Mouse (Mus musculus) spleen, adult 18-20 months (tissue): ENCODE data around the gene Chchd1.

ENCODE experiments used
- DNase-seq, 2 experiments: peaks; one replicate each; pipeline ENCODE4 v3.0.0; 2022; ENCODE audit warnings: mixed read lengths in 2 of 2

The Chchd1 gene

DNA sequence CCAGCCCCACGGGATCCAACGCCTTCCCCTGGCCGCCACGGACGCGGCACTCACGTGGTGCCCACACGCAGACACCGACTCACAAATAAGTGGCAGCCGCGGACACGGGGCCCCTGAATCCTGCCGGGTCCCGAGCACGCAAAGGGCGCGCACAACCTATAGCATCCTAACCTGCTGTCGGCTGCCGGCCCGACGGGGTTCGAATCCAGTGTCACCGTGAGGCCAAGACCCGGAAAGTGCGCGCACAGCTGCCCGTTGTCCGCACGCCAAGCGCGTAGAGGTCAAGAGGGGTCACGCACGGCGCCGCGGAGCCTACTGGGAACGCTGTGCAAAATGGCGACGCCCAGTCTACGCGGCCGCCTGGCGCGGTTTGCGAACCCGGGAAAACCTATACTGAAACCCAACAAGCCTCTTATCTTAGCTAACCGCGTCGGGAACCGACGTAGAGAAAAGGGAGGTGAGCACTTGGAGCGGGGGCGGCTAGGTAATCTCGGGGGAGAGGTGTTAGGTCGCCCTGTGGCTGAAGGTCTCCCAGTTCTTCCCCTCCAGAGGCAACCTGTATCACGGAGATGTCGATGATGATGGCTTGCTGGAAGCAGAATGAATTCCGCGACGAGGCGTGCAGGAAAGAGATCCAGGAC, at the start of gene Chchd1:
TSS of gene Chchd1 (plus strand) at position 266 of the 641 bp plus-strand sequence.
- peak; percentile 74 to 87 for DNase-seq

DNA sequence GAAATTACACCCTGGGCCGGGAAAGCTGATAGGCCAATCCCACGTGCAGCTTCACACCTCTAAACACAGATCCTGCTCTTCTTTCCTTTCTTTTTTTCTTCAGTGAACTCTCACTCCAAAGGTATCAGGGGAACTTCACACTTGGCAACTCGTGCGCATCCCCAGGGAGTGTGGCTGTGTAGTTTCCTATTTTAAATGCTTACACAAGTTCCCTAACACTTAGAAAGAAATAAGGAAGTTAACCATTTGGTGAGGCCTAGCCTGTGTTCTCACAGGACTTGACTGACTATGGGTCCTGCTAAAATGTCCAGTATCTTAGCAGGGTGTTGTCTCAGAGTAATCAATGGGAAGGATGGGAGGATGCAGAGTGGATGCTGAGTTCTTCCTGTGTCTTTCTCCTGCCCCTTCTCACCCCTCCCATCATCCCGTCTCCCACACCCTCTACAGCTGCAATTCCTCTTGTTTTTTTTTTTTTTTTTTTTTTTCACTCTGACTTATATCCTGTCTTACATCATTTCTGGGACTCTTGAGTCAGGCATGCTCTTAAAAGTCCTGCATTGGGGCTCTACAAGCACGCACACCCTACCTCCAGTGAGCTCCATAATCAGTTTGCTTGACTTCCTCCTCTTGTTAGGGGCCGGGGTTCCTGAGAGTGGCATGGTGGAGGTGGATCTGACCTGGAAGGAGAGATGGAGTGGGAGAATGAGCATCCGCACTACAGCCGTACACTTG, 48.0 kb upstream of the Chchd1 start:
- no peak for DNase-seq

DNA sequence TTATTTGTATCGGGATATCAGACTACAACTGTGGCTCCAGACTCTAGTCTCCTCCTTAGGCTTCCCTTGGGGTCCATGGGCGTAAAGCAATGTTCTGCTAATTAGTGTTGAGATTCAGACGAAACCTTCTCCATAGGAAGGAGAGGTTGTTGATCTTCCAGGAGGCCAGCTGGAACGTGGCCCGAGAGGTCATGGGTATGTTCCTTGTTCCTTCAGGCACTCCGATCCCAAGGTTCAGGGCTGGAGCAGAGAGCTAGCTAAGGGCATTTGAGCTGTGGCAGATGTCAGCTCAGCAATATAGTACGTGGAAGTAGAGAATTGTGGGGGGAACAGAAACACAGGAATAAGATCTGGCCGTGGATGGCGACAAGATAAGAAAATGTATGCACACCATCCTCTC, 47.1 kb upstream of the Chchd1 start:
- no peak for DNase-seq

DNA sequence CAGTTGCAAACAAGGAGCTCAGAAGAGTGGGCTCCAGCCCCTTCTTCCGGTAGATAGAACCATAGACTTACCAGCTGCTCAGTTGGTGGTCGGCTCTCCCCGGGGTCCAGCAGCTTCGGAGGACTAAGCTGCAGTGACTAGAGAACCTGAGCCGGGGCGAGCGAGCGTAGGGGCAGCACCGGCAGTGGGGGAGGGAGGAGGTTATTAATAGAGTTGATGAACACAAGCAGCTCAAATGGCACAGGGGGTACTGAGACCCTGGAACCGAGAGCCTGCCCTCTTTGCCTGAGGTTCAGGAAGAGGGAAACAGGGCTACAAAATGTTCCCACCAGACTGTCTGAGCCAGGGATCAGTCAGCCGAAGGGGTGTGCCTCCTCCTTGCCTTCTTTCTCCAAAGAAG, 46.4 kb upstream of the Chchd1 start, which contains the start of gene Myoz1:
TSS of gene Myoz1 (minus strand) at position 180 of the 400 bp plus-strand sequence.
- DNase-seq = no peak

DNA sequence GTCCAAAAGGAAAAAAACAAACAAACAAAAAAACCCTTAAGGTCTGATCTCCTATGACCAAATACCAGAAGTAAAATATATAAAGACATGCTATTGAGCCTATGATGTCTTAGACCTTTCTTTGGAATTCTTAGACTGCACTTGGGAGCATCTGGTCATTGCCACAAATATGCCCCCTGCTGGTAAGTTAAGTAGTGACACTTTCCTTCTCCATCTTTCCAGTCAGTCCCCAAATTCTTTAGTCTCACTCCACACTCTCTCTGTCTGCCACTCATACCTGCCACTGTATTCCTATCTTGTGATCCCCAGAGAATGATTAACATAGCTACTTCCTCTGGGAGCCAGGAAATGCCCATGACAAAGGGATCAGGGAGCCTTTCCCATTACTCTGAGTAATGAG, 44.5 kb upstream of the Chchd1 start:
- DNase-seq = no peak

DNA sequence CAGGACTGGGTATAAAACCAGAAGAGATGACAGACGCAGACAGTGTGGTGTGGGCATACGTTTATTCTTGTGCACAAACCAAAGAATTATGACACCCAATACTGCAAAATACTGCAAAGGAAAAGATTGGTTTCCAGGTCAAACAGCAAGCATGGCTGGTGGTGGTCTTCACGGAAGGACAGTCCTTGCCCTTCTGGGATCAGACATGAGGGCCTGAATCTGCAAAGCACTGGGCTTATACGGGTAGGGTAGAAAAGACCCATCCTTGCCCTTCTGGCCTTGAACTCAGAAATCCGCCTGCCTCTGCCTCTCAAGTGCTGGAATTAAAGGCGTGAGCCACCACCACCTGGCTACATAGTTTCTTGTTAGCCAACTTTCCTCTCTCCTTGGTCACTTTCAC, 43.9 kb upstream of the Chchd1 start:
- no peak for DNase-seq

DNA sequence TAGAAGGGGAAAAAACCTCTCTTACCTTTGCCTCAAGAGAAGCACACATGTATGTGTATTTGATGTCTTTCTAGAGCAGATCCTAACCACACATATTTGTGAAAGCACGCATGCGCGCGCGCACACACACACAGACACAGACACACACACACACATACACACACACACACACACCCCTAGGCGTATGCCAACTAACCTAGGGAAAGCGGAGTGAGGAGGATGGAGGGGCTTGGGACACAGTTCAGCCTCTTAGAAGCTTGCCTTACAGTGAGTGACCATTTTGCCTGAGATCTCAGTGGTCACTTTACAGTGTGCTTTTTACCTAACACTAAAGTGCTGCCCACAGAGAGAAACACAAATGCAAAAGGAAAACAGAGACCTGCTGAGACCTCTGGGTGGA, 43.1 kb upstream of the Chchd1 start:
- no peak for DNase-seq

DNA sequence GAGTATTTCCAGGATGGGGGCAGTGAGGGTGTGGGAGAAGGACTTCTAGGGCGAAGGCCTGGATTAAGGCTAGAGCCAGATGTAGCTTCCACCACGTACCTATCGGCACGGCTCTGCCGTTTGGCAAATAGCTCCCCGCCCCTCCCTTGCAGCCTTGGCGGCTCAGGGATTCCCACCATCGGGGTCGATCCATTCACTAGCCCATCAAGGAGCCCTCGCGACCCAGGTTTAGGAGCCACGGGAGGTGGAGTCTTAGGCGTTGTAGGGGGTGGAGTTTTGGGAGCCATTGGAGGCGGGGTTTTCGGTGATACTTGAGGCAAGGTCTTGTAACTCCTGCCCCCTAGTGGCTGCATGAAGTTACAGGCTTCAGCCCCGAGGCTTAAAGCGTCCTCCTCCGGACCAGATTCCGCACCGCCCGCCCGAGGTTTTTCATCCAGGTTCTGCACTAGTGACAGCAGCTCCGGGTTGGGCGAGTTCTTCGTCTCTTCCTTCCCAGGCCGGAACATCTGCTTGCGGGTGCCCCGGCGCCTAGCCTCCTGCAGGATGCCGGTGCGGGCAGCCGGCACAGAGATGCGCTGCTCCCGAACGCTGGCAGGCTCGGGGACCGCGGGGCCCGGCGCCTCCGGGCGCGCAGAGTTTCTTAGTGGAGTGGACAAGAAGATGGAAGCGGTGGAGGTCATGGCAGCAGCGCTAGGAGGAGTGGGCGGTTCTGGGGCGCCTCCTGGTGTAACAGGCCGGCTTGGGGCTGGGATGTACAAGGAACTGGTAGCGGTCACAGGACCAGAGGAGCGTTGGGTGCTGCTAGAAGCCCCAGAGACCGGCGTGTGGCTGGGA, 41.8 kb upstream of the Chchd1 start:
- DNase-seq = peak; percentile 78 to 86

GRCm38 (mm10) chr14:20661661-20662331, 41.0 kb upstream of the Chchd1 start:
- DNase-seq = no peak

DNA sequence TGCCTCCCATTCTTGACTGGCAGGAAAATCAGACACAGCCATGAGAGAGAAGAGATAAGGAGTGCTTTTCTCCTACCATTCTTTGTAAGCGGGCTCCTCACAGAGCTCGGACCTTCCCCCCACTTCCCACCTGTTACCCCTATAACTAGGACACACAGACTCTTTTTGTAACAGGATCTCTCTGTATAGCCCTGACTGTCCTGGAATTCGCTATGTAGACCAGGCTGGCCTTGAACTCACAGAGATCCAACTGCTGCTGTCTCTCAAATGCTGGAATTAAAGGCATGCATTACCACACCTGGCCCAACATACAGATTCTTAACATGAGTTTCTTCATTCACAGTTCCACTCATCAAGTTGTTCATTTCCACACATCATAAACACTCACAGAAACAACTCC, 40.1 kb upstream of the Chchd1 start:
- DNase-seq = no peak

GRCm38 (mm10) chr14:20663601-20664000, 39.2 kb upstream of the Chchd1 start:
- no peak for DNase-seq

GRCm38 (mm10) chr14:20664436-20664835, 38.4 kb upstream of the Chchd1 start:
- no peak for DNase-seq

DNA sequence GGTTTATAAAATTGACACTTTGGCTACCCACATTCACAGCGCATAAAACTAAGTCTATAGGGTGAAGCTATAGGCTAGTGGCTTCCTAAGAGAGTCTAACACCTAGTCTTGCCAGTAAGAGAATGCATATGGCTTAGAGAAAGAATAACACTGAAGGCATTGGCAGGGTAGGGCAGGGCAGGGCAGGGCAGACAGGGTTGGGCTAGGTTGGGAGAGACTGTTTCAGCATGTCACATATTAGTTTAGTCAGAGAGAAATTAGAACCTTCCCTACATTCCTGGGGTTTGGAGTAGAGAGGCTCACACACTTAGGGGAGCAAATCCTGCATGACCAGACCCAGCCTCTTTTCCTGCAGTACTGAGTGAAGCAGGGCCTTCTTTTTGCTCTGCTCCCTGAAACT, 35.3 kb upstream of the Chchd1 start:
- no peak for DNase-seq

DNA sequence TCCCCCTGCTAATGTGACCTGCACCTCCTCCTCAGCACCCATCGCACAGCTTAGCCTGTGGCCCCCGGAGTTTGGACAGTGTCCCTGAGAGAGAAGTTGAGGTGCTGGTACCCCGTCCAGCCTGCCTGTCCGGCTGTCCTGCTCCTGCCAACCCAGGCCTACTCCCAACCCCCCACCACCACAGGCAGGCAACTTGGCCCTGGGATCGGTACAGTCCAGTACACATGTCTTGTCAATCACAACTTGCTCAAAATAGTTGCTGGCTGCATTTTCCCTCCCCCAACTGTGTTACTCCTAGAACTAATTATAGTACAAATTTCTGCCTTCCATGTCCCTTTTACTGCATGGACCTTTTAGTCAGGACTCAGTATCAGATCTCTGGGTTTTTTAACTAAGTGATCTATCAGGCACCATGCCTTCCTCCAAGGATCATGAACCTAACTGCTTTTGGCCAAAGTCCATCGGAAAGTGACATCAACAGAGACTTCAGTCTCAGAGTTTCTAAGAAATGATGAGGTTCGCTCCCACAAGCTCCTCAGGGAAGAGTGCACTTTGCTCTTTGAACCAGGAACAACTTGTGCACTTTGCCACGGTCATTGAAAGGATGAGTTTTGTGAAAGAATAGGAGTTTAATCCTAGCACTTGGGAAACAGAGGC, 34.5 kb upstream of the Chchd1 start, which contains the start of gene Synpo2l:
TSS of gene Synpo2l (minus strand) at position 201 of the 657 bp plus-strand sequence.
- no peak for DNase-seq

GRCm38 (mm10) chr14:20672990-20673389, 29.8 kb upstream of the Chchd1 start:
- no peak for DNase-seq

GRCm38 (mm10) chr14:20673735-20674063, 29.1 kb upstream of the Chchd1 start:
- DNase-seq = no peak

GRCm38 (mm10) chr14:20674064-20674833, 28.6 kb upstream of the Chchd1 start, which contains the start of gene Sec24c:
Sec24c (plus strand) TSS chr14:20674308.
- peak; percentile 93 to 94 for DNase-seq

- DNase-seq = no peak
These were observed 24.9 kb upstream of the Chchd1 start for GRCm38 (mm10) chr14:20677906-20678305.

DNA sequence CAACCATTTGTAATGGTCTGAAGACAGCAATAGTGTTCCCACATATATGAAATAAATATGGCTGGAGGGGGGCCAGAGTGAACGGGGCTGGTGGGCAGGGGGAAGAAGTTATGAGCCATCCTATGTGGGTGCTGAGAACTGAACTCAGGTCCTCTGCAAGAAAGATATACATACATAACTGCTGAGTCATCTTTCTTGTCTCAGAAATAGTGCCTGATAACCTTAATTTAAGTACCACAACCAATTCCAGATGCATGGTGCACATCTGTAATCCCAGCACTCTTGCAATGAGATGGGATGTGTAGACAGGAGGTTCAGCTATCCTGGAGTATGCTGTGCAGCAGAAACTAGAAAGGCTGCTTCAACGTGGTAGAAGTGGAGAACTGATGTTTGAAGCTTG, 21.1 kb upstream of the Chchd1 start:
- no peak for DNase-seq

- DNase-seq = peak; percentile 59 to 63
These were observed 20.3 kb upstream of the Chchd1 start for GRCm38 (mm10) chr14:20682498-20682897.

DNA sequence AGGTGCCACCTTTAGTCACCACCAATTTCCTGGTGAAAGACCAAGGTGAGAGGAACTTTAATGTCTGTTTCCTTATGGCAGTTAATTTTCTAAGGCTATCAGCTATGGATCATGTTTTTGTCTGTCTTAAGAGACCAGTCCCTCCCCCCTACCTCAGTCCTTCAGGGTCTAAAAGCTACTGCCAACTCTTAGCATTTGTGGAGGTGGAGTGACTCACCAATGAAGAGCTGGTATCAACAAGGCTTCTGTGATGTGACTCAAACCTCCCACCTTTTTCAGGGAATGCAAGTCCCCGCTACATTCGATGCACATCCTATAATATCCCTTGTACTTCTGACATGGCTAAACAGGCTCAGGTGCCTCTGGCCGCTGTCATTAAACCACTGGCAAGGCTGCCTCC, 16.2 kb upstream of the Chchd1 start:
- DNase-seq = no peak

DNA sequence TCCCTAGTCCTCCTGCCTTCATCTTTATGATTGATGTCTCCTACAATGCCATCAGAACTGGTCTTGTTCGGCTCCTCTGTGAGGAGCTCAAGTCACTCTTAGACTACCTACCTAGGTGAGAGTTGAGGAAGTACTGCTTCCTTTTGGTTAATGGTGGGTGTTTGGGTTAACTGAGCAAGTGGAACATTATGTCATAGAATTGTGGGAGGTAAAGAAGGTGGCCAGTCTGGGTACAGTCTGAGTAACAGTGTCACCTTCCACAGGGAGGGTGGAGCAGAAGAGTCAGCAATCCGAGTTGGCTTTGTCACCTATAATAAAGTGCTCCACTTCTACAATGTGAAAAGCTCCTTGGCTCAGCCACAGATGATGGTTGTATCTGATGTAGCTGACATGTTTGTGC, 13.8 kb upstream of the Chchd1 start:
- DNase-seq = no peak
